Mouse (Mus musculus) small intestine, adult 2 months (tissue): Measurements from ENCODE around the gene Syt3.

ENCODE experiments used
- CTCF ChIP-seq: fragments of 200-500 bp; IDR thresholded peaks from 2 replicates; pipeline ENCODE4 v1.5.1; 2012; ENCODE audit warnings: low read depth, mild to moderate bottlenecking, control low read depth, inconsistent platforms, low read length, moderate library complexity, mixed read lengths; ENCODE audit not compliant: insufficient replicate concordance, insufficient read length; ENCODE audit errors: extremely low read depth
- POLR2A ChIP-seq: fragments of 200-500 bp; IDR thresholded peaks from 2 replicates; pipeline ENCODE4 v1.6.1; 2012; ENCODE audit warnings: low read depth, mild to moderate bottlenecking, control low read depth, inconsistent platforms, low read length, moderate library complexity

DNA sequence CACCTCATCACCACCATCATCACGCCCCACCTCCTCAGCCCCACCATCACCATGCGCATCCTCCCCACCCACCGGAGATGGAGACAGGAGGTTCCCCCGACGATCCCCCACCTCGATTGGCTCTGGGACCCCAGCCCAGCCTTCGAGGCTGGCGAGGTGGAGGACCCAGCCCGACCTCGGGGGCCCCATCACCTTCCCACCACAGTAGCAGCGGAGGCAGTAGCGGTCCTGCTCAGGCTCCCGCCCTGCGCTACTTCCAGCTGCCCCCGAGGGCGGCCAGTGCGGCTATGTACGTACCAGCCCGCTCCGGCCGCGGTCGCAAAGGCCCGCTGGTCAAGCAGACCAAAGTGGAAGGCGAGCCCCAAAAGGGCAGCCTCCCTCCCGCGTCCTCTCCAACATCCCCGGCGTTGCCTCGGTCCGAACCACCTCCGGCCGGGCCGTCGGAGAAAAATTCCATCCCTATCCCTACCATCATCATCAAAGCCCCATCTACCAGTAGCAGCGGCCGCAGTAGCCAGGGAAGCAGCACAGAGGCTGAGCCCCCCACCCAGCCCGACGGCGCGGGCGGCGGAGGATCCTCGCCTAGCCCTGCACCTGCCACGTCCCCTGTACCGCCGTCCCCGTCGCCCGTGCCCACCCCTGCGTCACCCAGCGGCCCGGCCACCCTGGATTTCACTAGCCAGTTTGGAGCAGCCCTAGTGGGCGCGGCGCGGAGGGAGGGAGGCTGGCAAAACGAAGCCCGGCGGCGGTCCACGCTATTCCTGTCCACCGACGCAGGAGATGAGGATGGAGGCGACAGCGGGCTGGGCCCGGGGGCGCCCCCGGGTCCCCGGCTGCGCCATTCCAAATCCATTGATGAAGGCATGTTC is 31.8 kb upstream of the Syt3 start:
- TF ChIP-seq CTCF: no peak
- TF ChIP-seq POLR2A: no peak
